Mouse (Mus musculus): Measurements from ENCODE around the gene Ifnar1.

GRCm38 (mm10) chr16:91517020-91517419 lies 32.0 kb downstream of the Ifnar1 start:
- TF ChIP-seq CTCF (IDR thresholded peaks at IDR 0.05; ENCODE audit: low read depth), result no peak
- peak; percentile 79 for TF ChIP-seq EP300 (IDR thresholded peaks at IDR 0.05; ENCODE audit: low read depth)

Data from liver, embryonic 14.5 days (tissue).